Mouse (Mus musculus): ENCODE data around the gene Camk2b.

- TF ChIP-seq EP300 (IDR thresholded peaks at IDR 0.05; ENCODE audit: low read depth), result no peak
- no peak for TF ChIP-seq CTCF (IDR thresholded peaks at IDR 0.05; ENCODE audit: low read depth)
Measured at GRCm38 (mm10) chr11:6075618-6076066, 9.5 kb upstream of the Camk2b start.
